Mouse (Mus musculus) large intestine, adult 2 months (tissue): ENCODE results near the gene Crat. TPM values are rescaled to one million over a fixed set of nuclear protein-coding genes. Genes with fewer than 3 reads are reported as not detected.

Experiments
- DNase-seq: peaks from one replicate; pipeline ENCODE4 v3.0.0-alpha.2; 2012; ENCODE audit warnings: low read depth, low spot score
- WGBS: fragments of 180-500 bp; shearing (Covaris S2); methylation state at CpG from one replicate; pipeline ENCODE4 v1.1.7; 2018; 5-methylcytosine and 5-hydroxymethylcytosine counted together
- polyA plus RNA-seq: library from polyadenylated mRNA; depleted of rRNA; stranded (reverse); fragments of >200 nt; gene quantifications from 2 replicates; pipeline ENCODE4 v1.2.3, GENCODE M21; 2012; rRNA removed

Crat gene
- 45.4 and 98.7 TPM in 2 replicates for polyA plus RNA-seq

GRCm38 (mm10) chr2:30415157-30415935 is at the start of gene Crat:
Gene Crat, minus strand, starts transcription at chr2:30415813.
- peak; percentile 57 for DNase-seq

DNA sequence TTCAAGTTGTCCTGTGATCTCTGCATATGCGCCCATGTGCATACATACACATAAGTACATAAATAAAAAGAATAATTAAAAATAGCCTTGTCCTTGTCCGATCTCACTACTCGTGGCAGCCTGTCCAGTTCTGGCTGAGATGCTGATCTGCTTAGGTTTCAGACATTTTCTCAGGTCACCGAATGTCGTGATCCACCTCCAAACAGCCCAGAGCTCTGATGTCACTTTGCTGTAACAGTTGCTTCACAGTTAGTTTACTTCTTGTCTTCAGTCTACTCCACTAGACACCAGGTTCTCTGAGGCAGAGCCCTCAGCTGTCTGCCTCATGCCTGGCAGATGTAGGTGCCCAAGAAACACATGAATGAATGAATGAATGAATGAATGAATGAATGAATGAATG is 48.8 kb upstream of the Crat start:
- no peak for DNase-seq
- WGBS: 10% methylated on average over 5 of the region's 5 CpGs

More at GRCm38 (mm10) chr2:30415157-30415935, at the start of gene Crat:
- WGBS: 2% methylated on average over 58 of the region's 58 CpGs

DNA sequence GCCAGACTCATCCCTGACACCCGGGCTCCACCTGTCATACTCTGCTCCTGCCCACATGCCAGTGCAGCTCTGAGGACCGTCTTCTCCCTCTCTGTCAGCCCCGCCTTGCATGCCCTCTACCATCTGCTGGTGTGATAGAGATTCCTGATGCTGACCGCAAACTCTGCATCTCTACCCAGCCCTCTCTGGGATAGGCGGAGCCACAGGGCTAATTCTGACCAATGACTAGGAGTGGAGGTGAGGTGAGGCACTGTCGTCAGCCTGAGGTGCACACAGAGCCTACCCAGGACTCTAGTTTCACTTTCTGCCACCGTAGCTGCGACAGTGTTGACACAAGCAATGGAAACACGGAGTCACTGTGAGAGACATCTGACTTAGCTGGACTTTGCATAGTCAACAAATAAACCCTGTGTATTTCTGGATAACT is 48.3 kb upstream of the Crat start:
- DNase-seq: peak; percentile 89
- WGBS: 1% methylated on average over 9 of the region's 9 CpGs

GRCm38 (mm10) chr2:30463341-30463761 is 47.7 kb upstream of the Crat start:
- 9% methylated on average over 5 of the region's 5 CpGs for WGBS
- no peak for DNase-seq

DNA sequence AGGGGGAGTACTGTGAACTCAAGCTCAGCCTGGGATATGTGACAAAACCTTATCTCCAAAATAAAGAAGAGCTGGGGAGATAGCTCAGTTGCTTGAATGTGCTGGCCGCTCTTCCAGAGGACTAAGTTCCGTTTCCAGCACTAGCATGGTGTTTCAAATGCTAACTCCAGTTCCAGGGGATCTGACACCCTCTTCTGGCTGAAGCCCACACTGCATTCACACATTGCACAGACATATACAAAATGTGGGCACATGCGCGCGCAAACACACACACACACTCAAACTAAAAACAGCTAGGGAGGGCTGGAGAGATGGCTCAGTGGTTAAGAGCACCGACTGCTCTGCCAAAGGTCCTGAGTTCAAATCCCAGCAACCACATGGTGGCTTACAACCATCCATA is 43.6 kb upstream of the Crat start:
- WGBS: 95% methylated on average over 6 of the region's 6 CpGs
- no peak for DNase-seq

- DNase-seq: no peak
- WGBS: 47% methylated on average over 6 of the region's 6 CpGs
Observed at GRCm38 (mm10) chr2:30458349-30458748, 42.7 kb upstream of the Crat start.

DNA sequence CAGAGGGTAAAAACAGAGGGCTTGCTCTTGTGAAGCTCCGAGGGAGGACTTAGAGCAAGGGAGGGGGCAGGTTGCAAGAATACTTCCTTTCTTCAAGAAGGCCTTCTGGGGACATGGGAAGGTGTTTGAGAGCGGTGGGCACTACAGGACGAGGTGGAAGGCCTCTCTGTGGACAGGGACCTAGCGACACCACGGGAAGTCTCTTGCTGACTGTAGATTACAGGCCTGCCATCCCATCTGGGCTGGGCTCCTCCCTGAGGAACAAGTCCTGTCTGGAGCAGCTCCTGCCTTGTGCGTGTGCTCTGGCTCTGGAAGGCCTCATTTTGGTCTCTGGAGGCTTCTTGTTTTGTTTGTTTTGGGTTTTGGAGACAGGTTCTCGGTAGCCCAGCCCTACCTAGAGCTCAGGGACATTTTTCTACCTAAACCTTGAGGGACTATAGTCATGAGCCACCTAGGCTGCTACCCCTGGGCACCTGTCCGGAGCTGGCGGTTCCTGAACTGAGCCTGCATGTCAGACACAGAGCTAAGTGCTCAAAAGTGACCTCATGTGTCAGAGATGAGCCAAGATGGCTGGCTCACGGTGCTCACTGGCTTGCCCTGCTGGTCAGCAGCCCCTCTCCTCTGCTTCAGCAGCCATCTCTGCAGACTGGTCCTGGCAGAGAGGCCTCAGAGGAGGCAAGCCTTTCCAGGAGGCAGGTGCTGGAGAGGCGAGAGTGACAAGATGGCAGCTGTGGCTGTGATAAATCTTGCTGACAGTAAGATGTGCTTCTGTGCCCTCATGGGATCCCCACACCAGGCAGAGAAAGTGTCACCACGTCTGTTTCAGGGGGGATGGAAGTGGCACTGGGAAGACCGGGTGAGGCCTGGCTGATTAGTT is 40.7 kb upstream of the Crat start:
- DNase-seq: no peak
- 75% methylated on average over 13 of the region's 13 CpGs for WGBS

DNA sequence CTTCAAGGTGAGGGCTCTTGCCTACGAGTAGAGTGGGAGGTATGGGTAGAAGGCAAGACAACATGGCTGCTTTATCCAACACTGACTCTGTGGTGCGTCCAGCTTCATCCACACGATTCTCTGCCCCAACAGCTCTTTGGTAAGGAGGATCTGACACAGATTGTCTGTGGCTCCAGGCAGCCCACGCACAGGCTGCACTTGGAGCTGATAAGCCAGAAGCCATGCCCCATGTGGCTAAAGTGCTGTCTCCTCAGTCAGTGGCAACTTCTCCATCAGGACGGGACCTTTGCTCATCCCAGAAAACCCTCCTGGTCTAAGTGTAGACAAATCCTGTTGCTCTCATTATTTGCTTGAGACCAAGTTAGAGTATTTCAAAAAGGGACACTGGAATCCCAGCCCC is 39.0 kb upstream of the Crat start:
- DNase-seq: no peak
- 85% methylated on average over 5 of the region's 5 CpGs for WGBS

DNA sequence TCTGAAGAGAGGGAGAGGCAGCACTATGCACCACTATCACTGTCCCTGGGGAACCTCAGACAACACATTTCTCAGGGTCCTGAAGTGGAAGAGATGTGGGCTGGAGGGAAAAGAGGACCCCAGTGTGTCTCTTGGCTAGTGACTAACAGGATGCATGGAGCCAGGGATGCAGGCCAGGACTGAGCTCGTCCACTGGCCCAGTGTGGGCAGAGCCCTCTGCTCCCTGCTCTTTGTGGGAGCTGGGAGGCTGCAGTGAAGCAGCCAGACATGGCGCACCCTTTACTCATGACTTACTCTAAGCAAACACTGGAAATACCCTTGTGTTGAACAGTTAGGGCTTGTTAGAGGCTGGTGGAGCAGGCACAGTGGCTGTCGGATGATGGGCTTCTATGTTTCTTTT is 38.0 kb upstream of the Crat start:
- WGBS: 72% methylated on average over 3 of the region's 3 CpGs
- DNase-seq: no peak

GRCm38 (mm10) chr2:30451525-30451924 is 35.9 kb upstream of the Crat start:
- WGBS: 41% methylated on average over 3 of the region's 3 CpGs

DNA sequence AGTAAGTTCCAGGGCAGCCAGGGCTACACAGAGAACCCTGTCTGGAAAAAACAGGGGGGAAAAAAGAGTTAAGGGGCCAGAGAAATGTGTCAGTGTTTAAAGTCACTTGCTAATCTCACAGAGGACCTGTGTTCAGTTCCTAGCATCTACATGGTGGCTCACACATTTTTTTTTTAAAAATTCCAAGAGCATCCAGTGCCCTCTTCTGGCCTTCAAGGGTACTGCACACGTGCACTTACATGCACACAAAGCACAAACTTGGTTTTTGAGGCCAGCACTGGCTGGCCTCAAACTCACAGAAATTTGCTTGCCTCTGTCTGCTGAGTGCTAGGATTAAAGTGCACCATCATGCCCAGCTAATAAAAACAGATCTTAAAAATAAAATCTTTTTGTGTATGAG is 34.9 kb upstream of the Crat start:
- 79% methylated on average over 1 of the region's 1 CpGs for WGBS
- no peak for DNase-seq

More at GRCm38 (mm10) chr2:30451525-30451924, 35.9 kb upstream of the Crat start:
- no peak for DNase-seq

- 88% methylated on average over 7 of the region's 7 CpGs for WGBS
- DNase-seq: no peak
Observed at GRCm38 (mm10) chr2:30448371-30448770, 32.8 kb upstream of the Crat start.

- DNase-seq: no peak
- 79% methylated on average over 10 of the region's 10 CpGs for WGBS
Observed at GRCm38 (mm10) chr2:30446891-30447826, 31.5 kb upstream of the Crat start.

GRCm38 (mm10) chr2:30445312-30445711 is 29.7 kb upstream of the Crat start:
- DNase-seq: no peak
- WGBS: 73% methylated on average over 2 of the region's 2 CpGs

DNA sequence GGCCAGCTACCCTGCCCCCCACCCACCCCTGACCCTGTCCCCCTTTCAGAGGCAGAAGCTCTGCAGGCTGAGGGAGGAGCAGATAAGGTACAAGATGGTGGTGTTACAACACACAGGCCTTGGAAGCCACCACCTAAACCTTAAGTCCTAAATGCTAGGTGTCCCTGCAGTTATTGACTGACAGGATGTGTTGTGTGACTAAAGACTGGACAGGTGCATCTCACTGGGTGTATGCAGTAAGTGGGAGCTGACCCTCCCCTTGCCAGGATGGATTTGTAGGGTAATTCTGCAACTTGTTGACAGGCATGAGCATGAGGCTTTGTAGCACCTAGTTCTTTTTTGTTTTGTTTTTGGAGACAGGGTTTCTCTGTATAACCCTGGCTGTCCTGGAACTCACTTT is 28.8 kb upstream of the Crat start:
- no peak for DNase-seq

GRCm38 (mm10) chr2:30444006-30444405 is 28.4 kb upstream of the Crat start:
- no peak for DNase-seq
- 70% methylated on average over 5 of the region's 5 CpGs for WGBS

DNA sequence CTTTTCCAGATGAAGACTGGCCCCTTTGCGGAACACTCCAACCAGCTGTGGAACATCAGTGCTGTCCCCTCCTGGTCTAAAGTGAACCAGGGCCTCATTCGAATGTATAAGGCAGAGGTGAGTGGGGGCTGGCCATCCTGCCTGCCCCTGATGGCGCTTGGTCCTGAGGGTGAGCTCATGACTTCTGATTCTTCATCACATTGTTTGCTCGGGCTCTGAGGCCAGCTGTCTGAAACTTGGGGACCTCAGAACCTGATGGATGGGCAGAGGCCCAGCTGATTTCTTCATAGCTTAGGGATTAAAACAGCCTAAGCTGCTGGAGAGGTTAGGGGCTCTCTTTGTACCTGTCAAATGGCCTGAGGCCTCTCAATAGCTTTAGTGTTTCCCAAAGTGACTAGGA is 27.7 kb upstream of the Crat start:
- WGBS: 68% methylated on average over 4 of the region's 4 CpGs
- no peak for DNase-seq

GRCm38 (mm10) chr2:30442498-30442890 is 26.9 kb upstream of the Crat start:
- 34% methylated on average over 5 of the region's 5 CpGs for WGBS
- no peak for DNase-seq
